Mouse (Mus musculus): Measurements from ENCODE around the gene Pard6a.
A peak's percentile ranks its signal among the peaks of the same experiment; 100 is the strongest.

Pard6a gene

GRCm38 (mm10) chr8:105702001-105702401, 1.1 kb downstream of the Pard6a start:
- no peak for DNase-seq (ENCODE audit: low spot score)

- no peak for DNase-seq (ENCODE audit: low spot score)
These were observed 1.9 kb downstream of the Pard6a start for GRCm38 (mm10) chr8:105702731-105703415.

GRCm38 (mm10) chr8:105704146-105704812, 3.3 kb downstream of the Pard6a start:
- no peak for DNase-seq (ENCODE audit: low spot score)

GRCm38 (mm10) chr8:105704955-105705354, 4.0 kb downstream of the Pard6a start:
- no peak for DNase-seq (ENCODE audit: low spot score)

GRCm38 (mm10) chr8:105706426-105706825, 5.5 kb downstream of the Pard6a start:
- no peak for DNase-seq (ENCODE audit: low spot score)

GRCm38 (mm10) chr8:105707498-105708403, 6.8 kb downstream of the Pard6a start, which contains the start of the genes 4933405L10Rik and Enkd1:
TSS of gene 4933405L10Rik (plus strand) at chr8:105707655.
TSS of gene Enkd1 (minus strand) at chr8:105708210.
- no peak for DNase-seq (ENCODE audit: low spot score)

GRCm38 (mm10) chr8:105708675-105709074, 7.7 kb downstream of the Pard6a start:
- DNase-seq (ENCODE audit: low spot score) = no peak

GRCm38 (mm10) chr8:105709317-105709716, 8.4 kb downstream of the Pard6a start:
- no peak for DNase-seq (ENCODE audit: low spot score)

GRCm38 (mm10) chr8:105712286-105712685, 11.3 kb downstream of the Pard6a start:
- DNase-seq (ENCODE audit: low spot score) = no peak

GRCm38 (mm10) chr8:105714139-105714538, 13.2 kb downstream of the Pard6a start:
- DNase-seq (ENCODE audit: low spot score) = peak; percentile 58

- no peak for DNase-seq (ENCODE audit: low spot score)
These were observed 14.1 kb downstream of the Pard6a start for GRCm38 (mm10) chr8:105715042-105715441.

- no peak for DNase-seq (ENCODE audit: low spot score)
These were observed 15.5 kb downstream of the Pard6a start for GRCm38 (mm10) chr8:105716302-105716945.

GRCm38 (mm10) chr8:105719637-105720036, 18.7 kb downstream of the Pard6a start:
- no peak for DNase-seq (ENCODE audit: low spot score)

GRCm38 (mm10) chr8:105722861-105723260, 21.9 kb downstream of the Pard6a start:
- no peak for DNase-seq (ENCODE audit: low spot score)

- no peak for DNase-seq (ENCODE audit: low spot score)
These were observed 24.8 kb downstream of the Pard6a start for GRCm38 (mm10) chr8:105725726-105726125.

- DNase-seq (ENCODE audit: low spot score) = no peak
These were observed 26.6 kb downstream of the Pard6a start for GRCm38 (mm10) chr8:105727397-105728124.

GRCm38 (mm10) chr8:105732186-105732585, 31.2 kb downstream of the Pard6a start:
- no peak for DNase-seq (ENCODE audit: low spot score)

- no peak for DNase-seq (ENCODE audit: low spot score)
These were observed 38.3 kb downstream of the Pard6a start for GRCm38 (mm10) chr8:105739216-105739615.

GRCm38 (mm10) chr8:105743301-105743700, 42.4 kb downstream of the Pard6a start:
- DNase-seq (ENCODE audit: low spot score) = no peak

GRCm38 (mm10) chr8:105750606-105751005, 49.7 kb downstream of the Pard6a start:
- DNase-seq (ENCODE audit: low spot score) = no peak
